In the genomic region with DNA sequence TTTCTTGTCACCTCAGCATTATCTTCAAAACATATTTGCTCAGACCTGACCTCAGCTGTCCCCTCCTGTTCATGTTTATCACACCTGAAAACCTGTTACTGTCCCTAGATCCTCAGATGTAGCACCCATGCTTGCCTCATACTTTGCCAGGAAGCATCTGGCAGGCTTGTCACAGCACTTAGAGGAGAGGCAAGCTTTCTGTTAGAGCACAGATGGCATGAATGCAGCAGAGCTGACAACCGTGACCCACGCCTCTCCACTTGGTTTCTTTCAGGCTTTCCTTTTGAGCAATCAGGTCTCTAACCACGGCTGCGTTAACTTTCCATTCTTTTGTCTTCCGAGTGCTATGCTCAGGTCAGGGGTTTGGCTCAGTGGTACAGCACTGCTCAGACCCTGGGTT, we compare ENCODE assay signal across 17 mouse cellular contexts. TPM values are rescaled to one million over a fixed set of nuclear protein-coding genes. Genes with fewer than 3 reads are reported as not detected.
A peak's percentile ranks its signal among the peaks of the same experiment; 100 is the strongest.
DNase-seq lines count a peak whose midpoint lies in the region; ATAC-seq lines count a peak whose summit lies in the region.
"Had no signal": no experiment of that assay in that cellular context is flagged by ENCODE, and none has a peak within 500 bp of the region (broad histone marks: within the 10 kb centered on the region; RNA-seq: fewer than 3 reads in every experiment).

No protein-coding gene starts in this region.

- peaks cover 99% of the 10 kb centered on the region for H3K36me3 ChIP-seq in embryonic facial prominence, embryonic 13.5 days
- peaks cover 96% of the 10 kb centered on the region for H3K36me3 ChIP-seq in embryonic facial prominence, embryonic 10.5 days (replicated peaks)
- H3K36me3 ChIP-seq in embryonic facial prominence, embryonic 14.5 days (ENCODE audit: control insufficient read depth, insufficient read depth, low read length), result peaks cover 98% of the 10 kb centered on the region
- peaks cover 83% of the 10 kb centered on the region for H3K36me3 ChIP-seq in liver, embryonic 15.5 days (replicated peaks)

- H3K4me2 ChIP-seq in embryonic facial prominence, embryonic 13.5 days, result no peak overlapping the region
- no peak overlapping the region for H3K4me2 ChIP-seq in embryonic facial prominence, embryonic 14.5 days (ENCODE audit: low read depth, low read length)
- H3K4me2 ChIP-seq in liver, embryonic 15.5 days, result no peak overlapping the region
- H3K4me2 ChIP-seq: heart, embryonic 13.5 days; limb, embryonic 12.5 days; lung, embryonic 14.5 days had no signal

- intact Hi-C loops in left cerebral cortex, postnatal 4 days (cut with DNase I), result no loop called here
- intact Hi-C loops in left cerebral cortex, postnatal 14 days (cut with DNase I), result no loop called here

- no peak for DNase-seq in embryonic facial prominence, embryonic 10.5 days (ENCODE audit: low spot score)
- DNase-seq in left cerebral cortex, postnatal 4 days, result peak; percentile 26
- DNase-seq in left cerebral cortex, postnatal 14 days (ENCODE audit: low spot score in 2 of 2), result no peak
- peak; percentile 21 for DNase-seq in embryonic facial prominence, embryonic 14.5 days (ENCODE audit: low spot score)
- DNase-seq in c-Kit-positive CD71-positive TER-119-positive erythroid progenitor cells, embryonic 14.5 days (ENCODE audit: low spot score), result no peak
- DNase-seq in T-cell, adult 2 months (ENCODE audit: low spot score), result no peak
- DNase-seq: adrenal gland, postnatal 25 days; gastrocnemius, postnatal 25 days; kidney, adult 2 months; lung, embryonic 14.5 days; right cerebral cortex, postnatal 14 days had no signal

- no peaks in the 10 kb centered on the region for H3K27me3 ChIP-seq in embryonic facial prominence, embryonic 13.5 days
- H3K27me3 ChIP-seq in embryonic facial prominence, embryonic 10.5 days (replicated peaks; ENCODE audit: low read depth, poor library complexity, severe bottlenecking), result no peaks in the 10 kb centered on the region
- no peaks in the 10 kb centered on the region for H3K27me3 ChIP-seq in embryonic facial prominence, embryonic 14.5 days (replicated peaks; ENCODE audit: control insufficient read depth, insufficient read depth, low read length)
- H3K27me3 ChIP-seq in liver, embryonic 15.5 days, result no peaks in the 10 kb centered on the region
- H3K27me3 ChIP-seq: heart, embryonic 13.5 days; limb, embryonic 12.5 days had no signal

- no peak overlapping the region for H3K9ac ChIP-seq in embryonic facial prominence, embryonic 13.5 days
- H3K9ac ChIP-seq in embryonic facial prominence, embryonic 14.5 days (ENCODE audit: low read depth, low read length), result no peak overlapping the region
- no peak overlapping the region for H3K9ac ChIP-seq in liver, embryonic 15.5 days
- H3K9ac ChIP-seq: heart, embryonic 13.5 days; limb, embryonic 12.5 days; lung, embryonic 14.5 days had no signal

- ATAC-seq in embryonic facial prominence, embryonic 13.5 days (ENCODE audit: insufficient number of reproducible peaks, insufficient read depth, low FRiP score, low TSS enrichment, low read depth), result no peak
- no peak for ATAC-seq in embryonic facial prominence, embryonic 14.5 days (ENCODE audit: low read depth)
- ATAC-seq in liver, embryonic 15.5 days (ENCODE audit: insufficient read depth), result no peak
- ATAC-seq: activated CD4-positive, CD25-positive, alpha-beta regulatory T cell, adult 4 months had no signal

- peak overlapping the region; percentile 53; the same call in 1 of the 2 replicates for H3K27ac ChIP-seq in embryonic facial prominence, embryonic 13.5 days
- H3K27ac ChIP-seq in embryonic facial prominence, embryonic 10.5 days (replicated peaks), result no peak overlapping the region; the same call in 1 of the 2 replicates
- H3K27ac ChIP-seq in embryonic facial prominence, embryonic 14.5 days (replicated peaks; ENCODE audit: low read depth, low read length), result no peak overlapping the region; the same call in 1 of the 2 replicates
- 0 out of 2 replicates have a peak overlapping the region, but pooled peaks have one; percentile 29 for H3K27ac ChIP-seq in liver, embryonic 15.5 days (replicated peaks)
- H3K27ac ChIP-seq: heart, embryonic 13.5 days; limb, embryonic 12.5 days; macrophage had no signal

- H3K9me3 ChIP-seq in embryonic facial prominence, embryonic 13.5 days, result no peaks in the 10 kb centered on the region
- no peaks in the 10 kb centered on the region for H3K9me3 ChIP-seq in embryonic facial prominence, embryonic 10.5 days
- H3K9me3 ChIP-seq in embryonic facial prominence, embryonic 14.5 days (ENCODE audit: control insufficient read depth, low read length), result no peaks in the 10 kb centered on the region
- no peaks in the 10 kb centered on the region for H3K9me3 ChIP-seq in liver, embryonic 15.5 days (replicated peaks)
- H3K9me3 ChIP-seq: heart, embryonic 13.5 days; limb, embryonic 12.5 days had no signal

- no peaks in the 10 kb centered on the region for H3K4me1 ChIP-seq in embryonic facial prominence, embryonic 13.5 days
- no peaks in the 10 kb centered on the region for H3K4me1 ChIP-seq in embryonic facial prominence, embryonic 10.5 days
- no peaks in the 10 kb centered on the region for H3K4me1 ChIP-seq in embryonic facial prominence, embryonic 14.5 days (ENCODE audit: control insufficient read depth, insufficient read depth, low read length)
- H3K4me1 ChIP-seq in liver, embryonic 15.5 days (replicated peaks), result peaks cover 52% of the 10 kb centered on the region
- H3K4me1 ChIP-seq: limb, embryonic 12.5 days had no signal

- no peak overlapping the region for H3K4me3 ChIP-seq in embryonic facial prominence, embryonic 13.5 days
- H3K4me3 ChIP-seq in embryonic facial prominence, embryonic 10.5 days, result no peak overlapping the region
- H3K4me3 ChIP-seq in embryonic facial prominence, embryonic 14.5 days (ENCODE audit: low read depth, low read length), result no peak overlapping the region
- no peak overlapping the region for H3K4me3 ChIP-seq in liver, embryonic 15.5 days (replicated peaks)
- H3K4me3 ChIP-seq: heart, embryonic 13.5 days; limb, embryonic 12.5 days had no signal

- 61% methylated on average over 5 of the region's 5 CpGs for WGBS in embryonic facial prominence, embryonic 13.5 days
- WGBS in embryonic facial prominence, embryonic 10.5 days, result 86% methylated on average over 5 of the region's 5 CpGs
- 75% methylated on average over 5 of the region's 5 CpGs for WGBS in embryonic facial prominence, embryonic 14.5 days
- WGBS in liver, embryonic 15.5 days (ENCODE audit: insufficient replicate concordance), result 84% methylated on average over 5 of the region's 5 CpGs

RNA-seq across cellular contexts. Expression of gene Zfyve21, which starts 15.5 kb away (rescaled TPM):
- 105 and 113 TPM in 2 replicates for polyA plus RNA-seq in embryonic facial prominence, embryonic 13.5 days (2015; fragmentation: Nextera tagmentation; extraction: Ambion mirVana)
- polyA plus RNA-seq in embryonic facial prominence, embryonic 10.5 days (2016; fragmentation: Nextera tagmentation; extraction: Ambion mirVana), result 75.0 TPM in 2 replicates
- 10 to 100 TPM; 11.6 to 12.6 TPM for total RNA-seq in left cerebral cortex, postnatal 4 days (2021)
- 10 to 100 TPM; 19.8 TPM for total RNA-seq in left cerebral cortex, postnatal 14 days (2021)
- 119 and 122 TPM in 2 replicates for polyA plus RNA-seq in embryonic facial prominence, embryonic 14.5 days (2014; fragmentation: Nextera tagmentation; extraction: Ambion mirVana)
- 64.4 and 78.6 TPM in 2 replicates for polyA plus RNA-seq in liver, embryonic 15.5 days (2015; fragmentation: Nextera tagmentation; extraction: Ambion mirVana)

RNA-seq across cellular contexts. Expression of gene Xrcc3, which starts 15.8 kb away (rescaled TPM):
- 8.4 and 9.3 TPM in 2 replicates for polyA plus RNA-seq in embryonic facial prominence, embryonic 13.5 days (2015; fragmentation: Nextera tagmentation; extraction: Ambion mirVana)
- polyA plus RNA-seq in embryonic facial prominence, embryonic 10.5 days (2016; fragmentation: Nextera tagmentation; extraction: Ambion mirVana), result 21.7 and 22.2 TPM in 2 replicates
- total RNA-seq in left cerebral cortex, postnatal 4 days (2021), result 1 to 10 TPM; 1.5 to 2.2 TPM
- 1 to 10 TPM; 3.7 to 4.7 TPM for total RNA-seq in left cerebral cortex, postnatal 14 days (2021)
- polyA plus RNA-seq in embryonic facial prominence, embryonic 14.5 days (2014; fragmentation: Nextera tagmentation; extraction: Ambion mirVana), result 8.5 and 11.7 TPM in 2 replicates
- polyA plus RNA-seq in liver, embryonic 15.5 days (2015; fragmentation: Nextera tagmentation; extraction: Ambion mirVana), result 5.1 and 5.7 TPM in 2 replicates

Comparison
In these comparisons a context has a peak if more than half of its experiments do, and no peak if none do; other contexts are left out.
1. H3K27ac ChIP-seq: peak in embryonic facial prominence, embryonic 13.5 days (single experiment) and liver, embryonic 15.5 days (single experiment); none in embryonic facial prominence, embryonic 10.5 days (single experiment) and embryonic facial prominence, embryonic 14.5 days (single experiment).
2. DNase-seq: peak in left cerebral cortex, postnatal 4 days (single experiment) and embryonic facial prominence, embryonic 14.5 days (single experiment); none in embryonic facial prominence, embryonic 10.5 days (single experiment), left cerebral cortex, postnatal 14 days (0 of 2), c-Kit-positive CD71-positive TER-119-positive erythroid progenitor cells, embryonic 14.5 days (single experiment) and T-cell, adult 2 months (single experiment).